Mouse (Mus musculus): ENCODE results near the gene Adgrg6. TPM values are rescaled to one million over a fixed set of nuclear protein-coding genes. Genes with fewer than 3 reads are reported as not detected.

Gene Adgrg6
- polyA plus RNA-seq, 1 experiment from 2014 or later: 1.1 TPM

Other genes with a start within 250 kb of the Adgrg6 start
- 204 and 228 TPM in 2 replicates for gene Vta1, start 159.9 kb upstream of the Adgrg6 start, polyA plus RNA-seq (2015; fragmentation: Nextera tagmentation; extraction: Ambion mirVana)
- 0.67 and 0.98 TPM in 2 replicates for gene Nmbr, start 159.9 kb upstream of the Adgrg6 start, polyA plus RNA-seq (2015; fragmentation: Nextera tagmentation; extraction: Ambion mirVana)
- not detected in 2 replicates for gene Gje1, start 172.6 kb upstream of the Adgrg6 start, polyA plus RNA-seq (2015; fragmentation: Nextera tagmentation; extraction: Ambion mirVana)